Mouse (Mus musculus) midbrain, embryonic 10.5 days (tissue): Measurements from ENCODE around the gene Ppm1h. TPM values are rescaled to one million over a fixed set of nuclear protein-coding genes. Genes with fewer than 3 reads are reported as not detected.
A peak's percentile ranks its signal among the peaks of the same experiment; 100 is the strongest.

Source experiments
- DNase-seq: peaks from one replicate; pipeline ENCODE4 v3.0.0-alpha.2; 2017; ENCODE audit warnings: low spot score
- H3K27ac ChIP-seq: fragments of 300-500 bp; sonication (generic); replicated peaks from 2 replicates; pipeline ENCODE4 v1.5.1; 2016; ENCODE audit warnings: mild to moderate bottlenecking
- H3K27me3 ChIP-seq: fragments of 300-500 bp; sonication (generic); 2 replicates; pipeline ENCODE4 v1.6.1; 2016; ENCODE audit warnings: low read depth, mild to moderate bottlenecking; ENCODE audit not compliant: poor library complexity, severe bottlenecking
- H3K36me3 ChIP-seq: fragments of 300-500 bp; sonication (generic); 2 replicates; pipeline ENCODE4 v1.6.1; 2016; ENCODE audit warnings: mild to moderate bottlenecking, moderate library complexity
- H3K4me1 ChIP-seq: fragments of 300-500 bp; sonication (generic); 2 replicates; pipeline ENCODE4 v1.6.1; 2016
- H3K4me3 ChIP-seq: fragments of 300-500 bp; sonication (generic); 2 replicates; pipeline ENCODE4 v1.5.1; 2016; ENCODE audit warnings: mild to moderate bottlenecking, moderate library complexity
- H3K9me3 ChIP-seq: fragments of 300-500 bp; sonication (generic); replicated peaks from 2 replicates; pipeline ENCODE4 v1.6.1; 2016; ENCODE audit warnings: mild to moderate bottlenecking
- WGBS: fragments of 180-500 bp; shearing (Covaris S2); methylation state at CpG from one replicate; pipeline ENCODE4 v1.1.7; 2016; 5-methylcytosine and 5-hydroxymethylcytosine counted together
- polyA plus RNA-seq: library from polyadenylated mRNA; unstranded; fragments of >200 nt; fragmentation: Nextera tagmentation; extraction: Ambion mirVana; gene quantifications from 2 replicates; pipeline ENCODE4 v1.2.1, GENCODE M21; 2016

Gene Ppm1h
- 3.3 and 4.2 TPM in 2 replicates for polyA plus RNA-seq

- H3K27ac ChIP-seq, result peak within 1 kb of the TSS; percentile 91
Observed at GRCm38 (mm10) chr10:122678541-122679436, at the start of gene Ppm1h. TSS of gene Ppm1h (plus strand) at chr10:122678762.

GRCm38 (mm10) chr10:122629003-122629402 lies 49.6 kb upstream of the Ppm1h start:
- WGBS, result 64% methylated on average over 4 of the region's 4 CpGs
- Histone ChIP-seq H3K36me3 (no peaks in the 10 kb centered on the region), H3K27me3 (no peaks in the 10 kb centered on the region), H3K9me3 (no peaks in the 10 kb centered on the region), H3K4me3 (no peak overlapping the region), H3K4me1 (no peaks in the 10 kb centered on the region), H3K27ac (no peak overlapping the region)
- DNase-seq, result no peak

More at GRCm38 (mm10) chr10:122678541-122679436, at the start of gene Ppm1h:
- peak within 1 kb of the TSS; percentile 82 for H3K4me3 ChIP-seq
- peaks cover 52% of the 10 kb centered on the region for H3K27me3 ChIP-seq
- H3K9me3 ChIP-seq, result no peaks in the 10 kb centered on the region
- under 1% methylated on average over 94 of the region's 94 CpGs for WGBS
- H3K36me3 ChIP-seq, result no peaks in the 10 kb centered on the region
- DNase-seq, result peak; percentile 77
- peaks cover 29% of the 10 kb centered on the region for H3K4me1 ChIP-seq

GRCm38 (mm10) chr10:122639879-122640278 lies 38.7 kb upstream of the Ppm1h start:
- no peak for DNase-seq
- Histone ChIP-seq H3K9me3 (no peaks in the 10 kb centered on the region), H3K4me1 (no peaks in the 10 kb centered on the region), H3K36me3 (no peaks in the 10 kb centered on the region), H3K27ac (no peak overlapping the region), H3K27me3 (no peaks in the 10 kb centered on the region), H3K4me3 (no peak overlapping the region)
- WGBS, result 89% methylated on average over 4 of the region's 4 CpGs

GRCm38 (mm10) chr10:122641263-122641795 lies 37.2 kb upstream of the Ppm1h start:
- H3K4me1 ChIP-seq, result no peaks in the 10 kb centered on the region
- H3K36me3 ChIP-seq, result no peaks in the 10 kb centered on the region
- no peak for DNase-seq
- H3K9me3 ChIP-seq, result no peaks in the 10 kb centered on the region
- WGBS, result 93% methylated on average over 8 of the region's 8 CpGs
- no peak overlapping the region for H3K4me3 ChIP-seq
- H3K27ac ChIP-seq, result no peak overlapping the region
- H3K27me3 ChIP-seq, result no peaks in the 10 kb centered on the region

GRCm38 (mm10) chr10:122642125-122642524 lies 36.4 kb upstream of the Ppm1h start:
- no peaks in the 10 kb centered on the region for H3K9me3 ChIP-seq
- no peaks in the 10 kb centered on the region for H3K4me1 ChIP-seq
- DNase-seq, result no peak
- H3K27me3 ChIP-seq, result no peaks in the 10 kb centered on the region
- H3K36me3 ChIP-seq, result no peaks in the 10 kb centered on the region
- H3K4me3 ChIP-seq, result no peak overlapping the region
- no peak overlapping the region for H3K27ac ChIP-seq
- 93% methylated on average over 4 of the region's 4 CpGs for WGBS

- 90% methylated on average over 4 of the region's 4 CpGs for WGBS
Observed at GRCm38 (mm10) chr10:122651932-122652331, 26.6 kb upstream of the Ppm1h start.

GRCm38 (mm10) chr10:122652578-122652977 lies 26.0 kb upstream of the Ppm1h start:
- Histone ChIP-seq H3K27me3 (no peaks in the 10 kb centered on the region), H3K4me1 (peaks cover 4% of the 10 kb centered on the region; the same call in 1 of the 2 replicates), H3K4me3 (no peak overlapping the region), H3K36me3 (no peaks in the 10 kb centered on the region), H3K27ac (no peak overlapping the region), H3K9me3 (no peaks in the 10 kb centered on the region)
- no peak for DNase-seq
- WGBS, result 100% methylated on average over 1 of the region's 1 CpGs

More at GRCm38 (mm10) chr10:122651932-122652331, 26.6 kb upstream of the Ppm1h start:
- Histone ChIP-seq H3K4me3 (no peak overlapping the region), H3K4me1 (peaks cover 4% of the 10 kb centered on the region; the same call in 1 of the 2 replicates), H3K9me3 (no peaks in the 10 kb centered on the region), H3K27me3 (no peaks in the 10 kb centered on the region), H3K27ac (no peak overlapping the region), H3K36me3 (no peaks in the 10 kb centered on the region)
- no peak for DNase-seq

GRCm38 (mm10) chr10:122665652-122666051 lies 12.9 kb upstream of the Ppm1h start:
- H3K27me3 ChIP-seq, result no peaks in the 10 kb centered on the region
- H3K4me1 ChIP-seq, result no peaks in the 10 kb centered on the region
- no peak overlapping the region for H3K4me3 ChIP-seq
- no peak for DNase-seq
- H3K9me3 ChIP-seq, result no peaks in the 10 kb centered on the region
- no peak overlapping the region for H3K27ac ChIP-seq
- 89% methylated on average over 1 of the region's 1 CpGs for WGBS
- H3K36me3 ChIP-seq, result no peaks in the 10 kb centered on the region

GRCm38 (mm10) chr10:122671253-122671652 lies 7.3 kb upstream of the Ppm1h start:
- no peak overlapping the region for H3K27ac ChIP-seq
- no peak for DNase-seq
- H3K4me1 ChIP-seq, result no peaks in the 10 kb centered on the region
- 64% methylated on average over 2 of the region's 2 CpGs for WGBS
- H3K4me3 ChIP-seq, result no peak overlapping the region
- no peaks in the 10 kb centered on the region for H3K36me3 ChIP-seq
- H3K27me3 ChIP-seq, result peaks cover 10% of the 10 kb centered on the region
- H3K9me3 ChIP-seq, result no peaks in the 10 kb centered on the region

GRCm38 (mm10) chr10:122672044-122672443 lies 6.5 kb upstream of the Ppm1h start:
- WGBS, result 90% methylated on average over 4 of the region's 4 CpGs

GRCm38 (mm10) chr10:122679437-122680045 lies 979 bp downstream of the Ppm1h start:
- WGBS, result under 1% methylated on average over 33 of the region's 33 CpGs
- Histone ChIP-seq H3K27me3 (peaks cover 52% of the 10 kb centered on the region), H3K4me1 (peaks cover 29% of the 10 kb centered on the region), H3K27ac (peak overlapping the region; percentile 91), H3K36me3 (no peaks in the 10 kb centered on the region), H3K4me3 (peak overlapping the region; percentile 82), H3K9me3 (no peaks in the 10 kb centered on the region)
- DNase-seq, result no peak

More at GRCm38 (mm10) chr10:122672044-122672443, 6.5 kb upstream of the Ppm1h start:
- Histone ChIP-seq H3K27me3 (peaks cover 18% of the 10 kb centered on the region), H3K4me3 (no peak overlapping the region), H3K27ac (no peak overlapping the region), H3K9me3 (no peaks in the 10 kb centered on the region), H3K36me3 (no peaks in the 10 kb centered on the region), H3K4me1 (no peaks in the 10 kb centered on the region)
- DNase-seq, result no peak

- peak overlapping the region; percentile 82 for H3K4me3 ChIP-seq
- H3K27ac ChIP-seq, result 0 out of 2 replicates have a peak overlapping the region, but pooled peaks have one; percentile 13
- peaks cover 48% of the 10 kb centered on the region for H3K27me3 ChIP-seq
- DNase-seq, result peak; percentile 42
- WGBS, result 3% methylated on average over 19 of the region's 19 CpGs
- peaks cover 29% of the 10 kb centered on the region for H3K4me1 ChIP-seq
- no peaks in the 10 kb centered on the region for H3K36me3 ChIP-seq
- no peaks in the 10 kb centered on the region for H3K9me3 ChIP-seq
Observed at GRCm38 (mm10) chr10:122680387-122681084, 2.0 kb downstream of the Ppm1h start.
